Mouse (Mus musculus) adrenal gland (tissue): ENCODE results near the gene Pcna.
"Not testable (repeated sequence)": the region's sequence is repeated elsewhere in the genome, so short reads cannot be mapped to it uniquely, and the experiment has no call there.

Experiments used
- intact Hi-C: fragments of 180-260 bp; cut with DNase I; formaldehyde crosslinking; loops from one replicate; pipeline ENCODE4 v1.15.1; 2025
- long read RNA-seq, 2 experiments: library from polyadenylated mRNA; unstranded; transcript quantifications; one replicate each; pipeline ENCODE4 v2.0.0; 2020; ENCODE audit warnings: borderline replicate concordance in 1 of 2; ENCODE audit not compliant: insufficient replicate concordance in 1 of 2

Pcna gene
- long read RNA-seq, experiment 1, transcript Pcna-201 (6 exons, 1,518 nt), result major isoform, 46 of 50 reads
- long read RNA-seq, experiment 1, partial matches to known transcripts, result 4 of 50 reads
- long read RNA-seq, experiment 1, other reads (novel, unspliced or antisense), result 0 of 50 reads
- long read RNA-seq, experiment 2, transcript Pcna-201 (6 exons, 1,518 nt), result major isoform, 73 of 75 reads
- long read RNA-seq, experiment 2, partial matches to known transcripts, result 1 of 75 reads
- long read RNA-seq, experiment 2, other reads (novel, unspliced or antisense), result 1 of 75 reads

DNA sequence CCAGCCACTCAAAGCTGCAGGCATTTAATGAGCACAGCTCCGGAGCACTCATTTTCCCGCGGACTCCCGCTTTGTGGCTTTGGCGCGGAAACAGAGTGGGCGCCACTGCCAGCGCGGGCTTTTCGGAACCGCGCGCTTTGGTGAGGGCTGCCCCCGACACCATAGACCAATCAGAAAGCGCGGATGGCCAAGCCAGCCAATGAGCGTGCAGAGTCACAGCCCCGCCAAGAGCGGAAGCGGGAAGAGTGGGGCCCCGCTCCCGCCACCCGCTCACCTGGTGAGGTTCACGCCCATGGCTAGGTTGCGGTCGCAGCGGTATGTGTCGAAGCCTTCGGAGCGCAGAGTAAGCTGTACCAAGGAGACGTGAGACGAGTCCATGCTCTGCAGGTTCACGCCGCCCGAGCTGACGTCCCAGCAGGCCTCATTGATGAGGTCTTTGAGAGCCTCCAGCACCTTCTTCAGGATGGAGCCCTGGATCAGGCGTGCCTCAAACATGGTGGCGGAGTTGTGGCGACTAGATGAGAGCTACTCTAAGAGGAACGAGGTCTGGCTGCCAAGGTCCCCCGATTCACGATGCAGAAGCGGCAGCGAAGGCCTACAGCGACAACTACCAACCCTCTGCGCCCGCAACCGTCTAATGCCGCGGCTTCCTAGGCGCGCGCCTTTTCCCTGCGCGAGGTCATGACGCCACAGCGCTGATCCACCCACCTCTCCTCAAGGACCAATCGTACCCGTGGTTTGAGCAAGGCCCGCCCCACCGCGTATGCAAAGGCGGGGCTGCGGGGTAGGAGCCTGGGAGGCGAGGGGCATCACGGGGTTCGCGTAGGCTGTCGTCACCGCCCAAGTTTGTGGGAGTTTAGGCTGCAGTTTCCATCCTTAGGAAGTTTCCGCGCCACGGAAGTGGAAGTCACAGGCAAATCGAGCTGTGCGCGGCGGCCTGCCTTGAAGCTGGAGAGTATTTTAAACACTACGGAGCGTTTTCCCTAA lies at the start of gene Pcna:
Gene Pcna, minus strand, starts transcription at position 773 of the 987 bp plus-strand sequence.
- intact Hi-C loops, result no loop called here

DNA sequence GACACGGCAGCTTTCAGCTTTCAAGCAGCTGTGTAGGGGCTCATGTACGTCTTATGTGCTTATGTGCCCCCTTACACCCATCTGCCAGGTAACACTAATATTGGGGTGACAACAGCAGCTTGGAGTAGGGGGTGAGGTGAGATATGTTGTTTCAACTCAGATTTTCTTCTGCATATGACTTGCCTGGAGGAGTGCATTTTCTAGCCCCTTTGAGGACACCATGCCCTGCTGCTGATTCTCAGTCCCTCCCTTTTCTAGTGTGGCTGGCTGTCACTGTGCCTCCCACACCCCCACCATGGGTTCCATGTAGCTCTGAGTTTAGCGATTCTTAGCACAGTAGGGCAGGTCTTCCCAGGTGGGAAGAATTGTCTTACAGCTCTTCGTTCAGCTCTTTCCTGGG lies 48.3 kb upstream of the Pcna start:
- intact Hi-C loops, result no loop called here

DNA sequence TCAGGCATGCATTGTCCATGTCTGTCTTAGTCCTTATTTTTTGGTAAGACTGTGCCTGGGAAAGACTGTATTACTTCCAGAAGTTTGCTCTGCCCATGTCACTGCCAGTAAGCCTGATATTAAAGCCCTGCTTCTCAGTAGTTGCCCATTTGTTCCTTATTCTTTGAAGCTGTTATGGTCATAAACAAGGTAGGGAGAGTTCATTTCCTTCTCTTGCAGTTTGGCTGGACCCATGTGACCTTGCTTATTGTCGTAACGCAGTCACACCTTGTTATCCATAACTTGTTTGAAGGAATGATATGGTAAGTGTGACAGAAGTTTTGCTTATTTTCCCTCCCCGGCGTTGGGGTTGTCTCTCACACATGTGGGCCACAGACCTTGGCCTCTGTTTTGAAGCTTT lies 45.1 kb upstream of the Pcna start:
- intact Hi-C loops, result no loop called here

DNA sequence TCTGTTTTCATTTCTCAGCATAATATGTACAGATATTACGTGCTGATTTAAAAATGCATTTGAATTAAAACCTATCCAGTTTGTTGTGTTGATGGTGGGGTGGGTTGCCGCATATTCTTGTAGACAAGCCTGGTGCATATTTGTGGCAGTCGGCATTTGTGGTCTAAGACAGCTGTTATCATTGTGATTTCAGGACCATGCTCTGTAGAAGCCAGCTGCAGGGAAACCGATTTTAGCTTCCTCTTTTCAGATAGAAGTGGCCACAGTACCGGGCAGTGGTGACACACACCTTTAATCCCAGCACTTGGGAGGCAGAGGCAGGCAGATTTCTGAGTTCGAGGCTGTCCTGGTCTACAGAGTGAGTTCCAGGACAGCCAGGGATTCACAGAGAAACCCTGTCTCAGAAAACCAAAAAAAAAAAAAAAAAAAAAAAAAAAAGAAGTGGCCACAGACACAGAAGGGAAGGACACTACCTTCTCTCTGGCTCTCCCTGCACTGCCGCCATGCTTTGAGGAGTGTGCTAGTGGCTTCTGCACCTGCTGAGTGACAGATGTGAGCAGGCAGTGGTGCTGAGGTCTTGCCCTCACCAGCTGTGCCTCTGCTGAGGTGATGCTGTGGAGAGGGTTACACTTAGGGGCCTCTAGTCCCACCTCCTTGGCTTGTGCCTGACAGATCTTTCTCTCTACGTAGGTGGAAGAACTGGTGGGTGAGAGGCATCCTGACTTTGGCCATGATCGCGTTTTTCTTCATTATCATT lies 40.8 kb upstream of the Pcna start:
- intact Hi-C loops, result no loop called here

DNA sequence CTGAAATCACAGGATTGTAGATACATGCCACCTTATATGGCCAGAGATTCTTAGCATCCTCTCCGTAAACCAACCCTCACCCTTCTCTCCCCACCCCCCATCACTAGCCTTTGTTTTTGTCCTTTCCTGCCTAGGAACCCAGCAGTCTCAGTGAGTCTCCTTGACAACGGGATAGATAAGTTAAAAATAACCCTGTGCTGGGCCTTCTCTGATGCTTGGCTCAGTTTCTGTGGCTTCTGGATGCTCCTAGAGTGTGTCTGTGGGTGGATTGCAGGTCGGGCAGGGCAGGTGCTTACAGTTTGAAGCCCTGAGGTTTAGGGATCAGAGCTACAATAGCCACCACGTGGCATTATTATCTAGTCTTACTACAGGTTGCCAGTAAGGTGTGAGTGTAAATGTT lies 39.0 kb upstream of the Pcna start:
- intact Hi-C loops, result no loop called here

DNA sequence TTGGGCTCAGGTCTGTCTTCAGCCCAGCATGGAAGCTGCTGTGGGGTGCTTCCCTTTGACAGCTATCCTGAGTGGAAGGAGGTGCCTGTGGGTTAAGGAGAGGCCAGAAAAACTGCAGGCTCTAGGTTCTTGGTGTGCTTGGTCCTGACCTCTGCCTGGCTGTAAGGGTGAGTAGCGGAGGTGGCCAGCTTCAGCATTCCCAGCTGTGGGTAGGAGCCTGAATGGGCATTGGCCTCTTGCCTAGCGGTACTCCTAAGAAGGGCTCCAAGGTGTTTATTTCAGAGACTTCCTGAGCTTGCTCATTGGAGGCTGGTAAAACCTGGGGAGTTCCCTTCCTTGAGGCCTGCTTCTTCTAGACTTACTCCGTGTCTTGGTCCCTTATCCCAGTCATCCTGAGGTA lies 38.2 kb upstream of the Pcna start:
- intact Hi-C loops, result no loop called here

DNA sequence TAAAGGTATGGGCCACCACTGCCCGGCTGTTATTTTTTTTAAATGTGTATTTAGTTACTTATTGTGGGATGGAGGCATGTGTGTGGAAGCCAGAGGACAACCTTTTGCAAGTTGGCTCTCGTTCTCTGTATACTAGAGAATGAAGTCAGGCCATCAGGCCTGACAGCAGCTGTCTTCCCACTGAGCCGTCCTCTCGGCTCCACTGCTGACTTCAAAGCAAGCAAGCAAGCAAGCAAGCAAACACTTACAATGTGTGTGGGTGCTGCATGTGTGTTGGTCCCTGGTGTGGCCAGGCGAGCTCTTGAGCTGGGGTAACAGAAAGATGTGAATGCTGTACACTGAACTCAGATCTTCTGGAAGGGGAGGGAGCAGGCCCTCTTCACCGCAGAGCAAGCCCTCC lies 37.7 kb upstream of the Pcna start:
- intact Hi-C loops, result no loop called here

DNA sequence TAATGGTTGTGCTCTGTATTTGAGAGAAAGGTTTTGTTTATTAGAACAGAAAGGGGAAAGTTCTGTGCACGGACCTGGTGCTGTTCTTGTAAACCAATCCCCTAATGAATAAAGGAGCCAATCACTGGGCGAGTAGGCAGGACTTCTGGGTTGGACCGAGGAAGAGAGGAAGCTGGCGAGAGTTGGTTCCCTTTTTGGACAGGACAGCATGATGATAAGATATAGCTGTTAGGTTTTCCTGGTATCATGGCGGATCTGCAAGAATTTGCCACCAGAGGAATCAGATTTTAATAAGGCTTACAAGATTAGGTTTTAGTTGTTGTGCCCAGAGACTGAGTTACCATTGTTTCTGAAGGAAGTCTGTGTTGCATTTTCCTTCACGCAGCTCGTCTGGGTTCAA lies 36.1 kb upstream of the Pcna start:
- intact Hi-C loops, result not testable (repeated sequence)

DNA sequence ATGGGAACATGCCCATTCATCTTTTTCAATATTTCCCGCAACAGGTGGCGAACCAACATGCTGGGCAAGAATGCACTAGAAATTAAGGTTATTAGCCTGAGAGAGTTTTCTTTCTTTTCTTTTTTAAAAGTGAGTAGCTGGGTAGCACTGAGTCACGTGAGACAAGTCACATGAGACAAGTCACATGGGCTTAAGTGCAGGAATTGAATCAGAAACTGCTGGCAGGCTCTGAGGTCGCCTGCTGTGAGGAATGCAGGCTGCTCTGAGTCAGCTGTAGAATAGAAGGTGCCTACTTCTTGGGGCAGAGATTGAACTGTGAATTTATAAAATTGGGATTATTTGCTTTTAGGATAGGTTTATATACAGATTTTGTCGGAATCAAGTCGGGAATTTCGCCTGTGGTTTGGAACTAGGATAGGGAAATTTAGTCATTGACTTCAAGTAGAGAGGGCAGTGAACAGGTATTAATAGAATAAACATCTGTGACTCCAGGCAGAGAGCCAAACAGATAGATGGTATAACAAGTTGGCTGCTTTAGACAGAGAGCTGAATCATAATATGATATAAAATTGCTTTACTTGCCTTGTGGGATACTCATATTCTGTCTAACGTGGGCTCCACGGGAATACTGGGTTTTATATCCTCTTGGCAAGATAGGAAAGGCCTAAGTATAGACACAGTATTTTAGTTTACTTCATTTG lies 33.4 kb upstream of the Pcna start:
- intact Hi-C loops, result no loop called here

DNA sequence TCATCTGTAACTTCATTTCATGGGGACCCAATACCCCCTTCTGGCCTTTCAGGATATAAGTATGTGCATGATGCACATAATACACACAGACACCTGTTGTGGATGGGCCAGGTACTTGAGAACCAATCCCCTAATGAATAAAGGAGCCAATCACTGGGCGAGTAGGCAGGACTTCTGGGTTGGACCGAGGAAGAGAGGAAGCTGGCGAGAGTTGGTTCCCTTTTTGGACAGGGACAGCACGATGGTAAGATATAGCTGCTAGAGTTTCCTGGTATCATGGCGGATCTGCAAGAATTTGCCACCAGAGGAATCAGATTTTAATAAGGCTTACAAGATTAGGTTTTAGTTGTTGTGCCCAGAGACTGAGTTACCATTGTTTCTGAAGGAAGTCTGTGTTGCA lies 32.6 kb upstream of the Pcna start:
- intact Hi-C loops, result not testable (repeated sequence)

DNA sequence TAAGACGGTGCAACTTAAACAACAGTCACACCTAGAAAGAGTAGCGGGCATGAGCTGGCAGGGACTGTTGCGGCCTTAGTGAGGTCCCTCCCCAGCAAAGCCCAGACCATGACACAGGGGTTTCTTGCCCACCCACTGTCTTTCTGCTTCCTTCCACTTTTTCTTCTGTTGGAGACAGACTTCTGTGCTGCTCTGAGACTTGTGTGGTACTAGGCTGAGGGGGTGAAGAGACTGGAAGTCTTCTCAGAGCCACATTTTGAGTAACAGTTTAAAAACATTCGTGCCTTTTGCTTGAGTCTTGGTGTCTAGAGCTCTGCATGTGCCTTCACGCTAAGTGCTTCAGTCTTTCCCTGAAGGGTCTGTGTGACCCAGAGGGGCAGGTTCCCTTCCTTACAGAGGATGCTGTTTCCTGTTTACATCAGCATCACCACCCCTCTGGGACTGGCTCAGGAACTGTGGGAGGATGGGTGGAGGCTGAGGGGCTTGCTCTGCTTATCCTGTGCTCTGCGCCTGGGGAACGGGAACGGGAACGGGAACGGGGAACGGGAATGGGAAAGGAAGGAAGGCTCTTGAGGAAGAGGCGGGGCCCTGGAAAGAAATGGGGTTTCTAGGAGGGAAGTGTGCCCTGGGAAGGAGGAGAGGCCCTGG lies 31.5 kb upstream of the Pcna start:
- intact Hi-C loops, result no loop called here

DNA sequence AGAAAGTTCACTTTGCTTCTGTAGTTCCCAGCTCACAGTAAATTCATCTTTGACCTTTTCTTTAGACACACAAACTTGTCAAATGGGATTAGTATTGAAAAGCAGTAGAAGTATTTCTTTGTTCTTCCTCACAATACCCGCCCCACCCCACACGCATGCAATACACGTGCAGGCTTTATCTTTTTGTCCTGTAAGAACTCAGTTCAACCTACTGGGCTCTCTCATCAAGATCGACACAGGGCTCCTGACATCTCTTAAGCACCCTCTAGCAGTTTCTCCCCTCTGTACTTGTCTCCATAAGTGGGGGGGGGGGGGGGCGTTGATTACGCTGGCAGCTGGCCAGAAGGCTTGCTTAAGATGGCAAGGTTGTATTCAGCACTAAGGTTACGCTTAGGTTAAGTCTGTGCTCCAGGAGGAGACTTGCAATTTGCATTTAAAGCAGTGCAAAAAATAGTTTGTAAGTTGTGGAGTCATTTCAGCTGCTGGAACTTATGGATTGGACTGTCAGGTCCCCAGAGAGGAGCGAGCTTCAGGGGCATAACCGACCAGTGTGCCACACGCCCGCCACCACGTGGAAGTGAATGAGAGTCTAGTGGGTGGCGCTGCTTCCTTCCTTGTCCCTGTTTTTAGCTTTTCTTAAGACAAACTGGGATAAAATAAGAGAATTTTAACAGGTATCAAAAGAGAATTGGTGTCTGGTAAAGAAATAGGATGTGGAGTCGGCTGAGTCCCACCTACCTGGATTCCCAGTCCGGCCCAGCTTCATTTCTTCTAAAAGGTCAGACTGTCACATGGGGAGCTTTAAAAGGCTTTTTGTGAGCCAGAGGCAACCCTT lies 30.3 kb upstream of the Pcna start:
- intact Hi-C loops, result no loop called here

DNA sequence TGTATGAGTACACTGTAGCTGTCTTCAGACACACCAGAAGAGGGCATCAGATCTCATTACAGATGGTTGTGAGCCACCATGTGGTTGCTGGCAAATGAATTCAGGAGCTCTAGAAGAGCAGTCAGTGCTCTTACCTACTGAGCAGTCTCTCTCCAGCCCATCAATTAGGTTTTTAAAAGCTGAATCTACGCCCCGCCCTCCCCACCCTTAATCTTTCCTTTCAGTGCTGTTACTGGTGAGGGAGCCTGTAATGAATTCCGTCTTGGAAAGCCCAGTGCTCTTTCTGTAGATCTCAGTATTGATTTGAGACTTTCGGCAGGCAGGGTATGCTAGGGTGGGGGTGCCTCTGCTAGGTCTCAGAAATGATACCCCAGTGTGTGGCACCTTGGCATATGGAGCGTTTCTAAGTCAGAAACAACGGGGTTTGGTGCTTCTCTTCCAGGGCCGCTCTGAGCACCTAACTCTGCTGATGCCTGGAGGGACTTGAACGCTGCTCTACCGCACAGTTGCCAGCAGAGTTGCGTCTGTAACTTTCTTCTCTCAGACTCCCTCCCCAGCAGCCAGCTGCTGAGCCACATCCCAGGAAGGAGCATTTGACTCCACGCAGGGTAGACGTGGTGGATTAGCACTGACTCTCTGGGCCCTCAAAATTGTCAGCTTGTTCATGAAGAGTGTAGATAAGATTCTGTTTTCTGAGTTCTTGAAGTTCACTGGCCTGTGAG lies 29.5 kb upstream of the Pcna start:
- intact Hi-C loops, result no loop called here

DNA sequence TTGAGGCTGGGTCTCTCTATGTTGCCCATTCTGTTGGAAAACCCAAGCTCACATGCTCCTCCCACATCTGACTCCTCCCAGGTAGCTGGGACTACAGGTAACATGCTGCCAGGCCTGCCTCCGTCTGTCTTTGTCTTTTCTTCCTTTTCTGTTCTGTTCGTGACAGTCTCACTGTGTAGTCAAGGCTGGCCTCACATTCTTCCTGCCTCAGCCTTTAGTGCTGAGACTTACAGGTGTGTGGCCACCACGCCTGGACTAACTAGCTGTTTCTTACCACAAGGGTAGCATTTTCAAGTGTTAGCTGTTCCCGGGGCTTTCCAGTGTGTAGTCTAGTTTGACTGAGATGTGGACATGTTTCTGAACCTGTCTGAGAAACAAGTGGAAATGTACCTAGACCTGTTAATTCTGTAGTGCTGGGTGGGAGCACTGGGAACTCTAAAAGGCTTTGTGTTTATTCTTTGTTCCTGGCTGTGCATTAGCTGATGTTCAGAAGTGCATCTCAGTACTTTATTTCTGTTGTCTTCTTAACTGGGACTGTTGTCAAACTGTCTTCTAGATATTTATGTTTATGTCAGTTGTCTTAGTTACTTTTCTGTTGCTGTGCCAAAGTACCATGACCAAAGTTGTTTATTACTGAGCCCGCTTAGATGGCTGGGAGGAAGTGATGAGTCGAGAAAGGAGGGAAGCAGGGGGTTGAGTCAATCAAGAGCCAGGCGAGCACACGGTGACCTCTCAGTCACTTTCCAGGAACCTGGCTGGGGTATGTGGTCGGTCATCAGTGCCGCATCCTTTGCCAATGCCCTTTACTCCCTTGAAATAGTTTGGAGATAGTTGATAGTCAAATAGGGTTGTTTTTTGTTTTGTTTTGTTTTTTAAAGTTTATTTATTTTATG lies 28.7 kb upstream of the Pcna start:
- intact Hi-C loops, result no loop called here

DNA sequence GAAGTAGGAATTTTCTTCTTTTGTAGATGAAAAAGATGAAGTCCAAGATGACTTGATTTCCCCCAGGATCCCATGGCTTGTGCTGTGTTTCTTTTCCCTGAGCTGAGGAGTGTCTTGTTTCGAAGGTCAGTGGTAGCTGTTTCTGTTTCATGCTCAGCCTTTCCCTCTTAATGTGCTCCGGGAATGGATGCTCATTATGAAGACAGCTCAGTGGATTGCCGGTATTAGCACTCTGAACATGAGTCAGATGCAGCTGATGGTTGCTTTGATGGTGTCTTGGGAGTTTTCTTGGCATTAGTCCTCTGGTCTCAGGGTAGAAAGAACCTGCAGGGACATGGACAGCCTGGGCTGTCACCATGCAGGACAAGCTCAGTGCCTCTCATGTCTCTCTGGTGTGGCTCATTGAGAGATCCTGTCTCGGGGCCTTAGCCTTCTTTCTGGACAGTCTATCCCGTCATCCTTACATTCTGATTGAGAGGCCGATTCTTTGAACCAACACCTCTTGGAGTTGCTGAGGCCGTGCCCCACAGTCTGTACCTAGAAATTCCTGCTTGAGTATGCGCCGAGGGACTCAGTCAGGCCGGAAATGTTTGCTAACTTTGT lies 27.5 kb upstream of the Pcna start:
- intact Hi-C loops, result no loop called here

DNA sequence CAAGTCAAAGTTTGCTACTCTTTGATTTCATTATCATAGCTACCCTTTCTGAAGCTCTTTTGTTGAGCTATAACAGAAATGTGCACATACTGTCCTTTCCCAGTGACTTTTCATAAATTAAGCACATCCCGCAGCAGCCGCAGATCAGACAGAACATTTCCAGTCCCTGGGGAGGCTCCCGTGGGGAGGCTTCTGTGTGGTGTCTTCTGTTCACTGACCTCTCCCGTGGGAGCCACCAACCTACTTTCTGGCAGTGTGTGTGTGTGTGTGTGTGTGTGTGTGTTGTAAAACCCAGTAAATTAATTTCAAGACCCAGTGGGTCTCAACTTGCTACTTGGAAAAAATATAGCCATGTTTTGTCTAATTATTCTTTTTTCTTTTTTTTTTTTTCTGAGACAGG lies 26.9 kb upstream of the Pcna start:
- intact Hi-C loops, result no loop called here

DNA sequence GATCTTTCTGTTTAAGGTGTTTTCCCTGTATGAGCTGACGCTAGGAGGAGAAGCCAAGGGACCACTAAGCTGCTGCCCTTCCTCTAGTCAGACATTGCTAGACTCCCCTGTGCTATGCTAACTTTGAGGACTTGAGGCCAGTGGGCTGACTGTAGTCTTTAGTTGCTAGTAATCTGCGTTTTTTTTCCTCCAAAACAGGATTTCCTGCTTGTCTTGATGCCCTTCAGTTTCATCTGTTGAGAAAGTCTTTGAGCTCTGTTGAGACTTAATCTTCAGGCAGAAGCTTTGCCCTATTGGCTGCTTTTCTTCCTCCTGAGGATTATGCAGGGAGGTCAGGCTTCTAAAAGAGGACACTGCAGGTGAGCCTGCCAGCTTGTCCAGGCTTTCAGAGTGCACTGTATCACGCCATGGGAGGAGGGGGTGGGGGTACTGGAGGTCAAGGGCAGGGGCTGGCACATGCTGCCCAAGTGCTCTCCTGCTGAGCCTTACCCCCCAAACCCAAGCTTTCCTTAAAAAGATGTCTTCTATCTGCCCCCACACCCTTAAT lies 26.3 kb upstream of the Pcna start:
- intact Hi-C loops, result no loop called here
